Mouse (Mus musculus) skeletal muscle tissue, adult 2 months (tissue): ENCODE measurements around the gene Mrc1.
A peak's percentile ranks its signal among the peaks of the same experiment; 100 is the strongest.

Source experiments
- DNase-seq: peaks from one replicate; pipeline ENCODE4 v3.0.0-alpha.2; 2012; ENCODE audit warnings: low read depth, low spot score

Mrc1 gene

DNA sequence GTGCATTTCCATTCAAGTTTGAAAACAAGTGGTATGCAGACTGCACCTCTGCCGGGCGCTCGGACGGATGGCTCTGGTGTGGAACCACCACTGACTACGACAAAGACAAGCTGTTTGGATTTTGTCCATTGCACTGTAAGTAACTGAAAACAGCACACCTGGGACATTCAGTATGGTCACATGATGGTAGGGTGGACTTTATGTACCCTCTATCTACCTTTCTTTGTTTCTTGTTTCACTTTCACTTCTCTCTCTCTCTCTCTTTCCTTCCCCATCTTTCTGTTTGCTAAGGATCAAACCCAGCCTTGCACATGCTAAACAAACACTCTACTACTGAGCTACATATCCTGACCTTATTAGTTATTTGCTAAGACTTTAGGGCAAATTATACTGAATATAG is 15.0 kb downstream of the Mrc1 start:
- DNase-seq: no peak

DNA sequence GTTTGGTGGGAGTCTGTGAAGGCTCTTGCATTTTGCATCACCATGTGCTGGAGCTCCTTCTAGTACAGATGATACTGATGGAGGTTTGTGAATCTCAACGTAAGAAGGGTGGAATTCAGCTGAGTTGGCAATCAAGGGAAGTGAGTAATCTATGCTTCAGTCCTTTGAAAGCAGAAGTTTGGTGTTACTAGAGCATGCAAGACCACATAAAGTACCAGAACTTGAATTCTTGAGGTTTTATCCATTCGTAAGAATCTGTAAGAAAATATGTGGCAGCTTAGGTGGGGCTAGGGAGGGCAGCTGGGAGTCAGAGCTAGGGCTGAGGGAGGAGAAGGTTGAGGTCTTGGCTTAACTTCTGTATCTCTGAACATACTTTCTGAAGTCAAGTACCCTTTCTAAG is 15.5 kb downstream of the Mrc1 start:
- no peak for DNase-seq

DNA sequence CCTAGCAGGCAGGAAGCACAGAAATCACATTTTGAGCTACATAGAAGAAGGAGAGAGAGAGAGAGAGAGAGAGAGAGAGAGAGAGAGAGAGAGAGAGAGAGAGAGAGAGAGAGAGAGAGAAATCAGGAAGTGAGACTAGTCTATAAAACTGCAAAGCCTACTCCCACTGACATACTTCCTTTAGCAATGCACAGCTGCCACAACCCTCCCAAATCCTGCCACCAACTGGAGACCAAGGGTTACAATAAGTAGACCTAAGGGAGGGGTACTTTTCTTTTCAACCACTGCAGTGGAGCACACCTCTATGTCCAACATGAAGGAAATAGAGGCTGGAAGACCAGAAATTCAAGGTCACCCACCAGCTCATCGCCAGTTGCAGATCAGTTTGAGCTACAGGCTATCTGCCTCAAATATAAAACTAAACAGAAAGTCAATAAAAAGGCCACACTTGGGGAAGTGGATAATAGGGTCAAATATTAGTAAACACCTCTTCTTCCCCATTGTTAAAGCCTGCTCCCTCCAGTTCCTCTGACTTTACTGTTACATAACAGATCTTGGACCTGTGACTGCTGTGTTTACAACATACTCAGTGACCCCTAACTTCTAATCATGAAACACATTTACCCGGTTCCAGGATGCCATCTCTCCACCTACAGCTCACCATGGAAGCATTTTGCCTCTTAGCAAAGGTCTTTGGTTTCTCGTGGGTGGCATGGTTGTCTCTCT is 20.8 kb downstream of the Mrc1 start:
- no peak for DNase-seq

DNA sequence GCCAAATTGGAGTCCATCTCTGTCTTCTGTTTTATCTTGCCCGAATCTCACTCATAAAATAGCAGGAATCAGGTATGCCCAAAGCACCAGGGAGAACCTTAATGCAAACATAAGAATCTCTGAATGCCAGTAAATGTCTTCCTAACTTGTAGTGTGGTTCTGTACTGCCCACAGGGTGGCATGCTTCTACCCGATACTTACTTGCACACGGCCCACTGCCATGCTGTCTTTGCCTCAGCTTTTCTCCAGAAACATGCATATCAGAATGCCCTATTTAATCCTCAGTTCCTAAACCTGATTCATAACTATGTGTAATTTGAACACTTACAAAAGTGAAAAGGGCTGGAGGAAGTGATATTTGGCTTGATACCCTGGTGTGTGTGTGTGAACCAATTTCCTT is 22.7 kb downstream of the Mrc1 start:
- no peak for DNase-seq

DNA sequence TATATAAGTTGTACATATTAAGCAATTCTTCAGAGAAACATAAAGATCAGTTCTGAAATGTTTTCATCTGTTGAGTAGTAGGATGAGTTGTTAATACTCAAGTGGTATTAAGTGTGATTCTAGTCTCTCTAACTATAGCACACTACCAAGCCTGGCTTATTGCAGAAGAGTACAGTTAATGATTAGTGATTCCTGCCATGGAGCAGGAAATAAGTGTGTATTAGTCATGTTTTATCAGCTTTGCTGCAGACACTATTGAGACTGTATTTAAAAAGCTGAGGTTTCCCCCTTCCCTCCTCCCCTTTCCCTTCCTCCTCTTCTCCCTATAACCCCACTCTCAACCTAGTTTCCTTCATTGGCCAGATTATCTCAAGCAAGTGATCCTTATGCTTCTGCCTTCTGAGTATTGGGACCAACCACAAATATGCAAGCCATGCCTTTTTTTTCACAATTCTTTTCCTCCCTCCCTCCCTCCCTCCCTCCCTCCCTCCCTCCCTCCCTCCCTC is 29.2 kb downstream of the Mrc1 start:
- DNase-seq: no peak

DNA sequence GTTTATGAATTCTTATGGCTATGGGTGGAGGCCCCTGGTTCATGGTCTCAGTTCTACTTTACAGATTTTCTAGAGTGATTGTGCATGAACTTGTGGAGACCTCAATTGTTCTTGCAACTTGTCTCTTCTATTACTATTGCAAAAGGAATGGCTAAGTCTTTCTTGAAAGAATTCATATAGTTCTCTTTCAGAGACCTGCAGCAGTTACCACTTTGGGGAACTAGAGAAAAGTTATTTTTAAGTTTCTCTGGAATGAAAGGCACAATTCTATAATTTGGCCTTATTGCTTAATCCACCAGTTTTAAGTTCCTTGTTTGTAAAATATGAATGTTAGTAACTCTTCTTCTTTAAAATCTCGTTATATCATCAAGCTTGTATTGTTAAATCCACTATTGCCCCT is 32.9 kb downstream of the Mrc1 start:
- no peak for DNase-seq

DNA sequence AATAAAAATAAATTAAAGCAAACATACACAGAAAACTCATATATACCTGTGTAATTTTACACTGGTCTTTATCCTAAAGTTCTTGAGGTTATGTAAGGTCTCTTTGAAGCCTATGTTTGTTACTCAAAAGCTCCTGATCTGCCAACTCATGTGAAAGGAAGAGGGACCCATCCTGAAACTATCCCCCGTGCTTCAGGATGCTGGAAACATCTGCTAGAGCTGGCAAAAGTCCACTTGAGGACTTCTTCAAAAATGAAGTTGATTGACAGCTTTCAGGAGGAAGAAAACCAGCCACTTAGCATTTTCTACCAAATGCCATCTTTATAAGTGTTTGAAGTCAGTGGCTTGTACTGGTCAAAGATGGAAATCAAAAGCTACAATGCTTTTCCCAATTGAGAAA is 40.0 kb downstream of the Mrc1 start:
- DNase-seq: peak; percentile 36

DNA sequence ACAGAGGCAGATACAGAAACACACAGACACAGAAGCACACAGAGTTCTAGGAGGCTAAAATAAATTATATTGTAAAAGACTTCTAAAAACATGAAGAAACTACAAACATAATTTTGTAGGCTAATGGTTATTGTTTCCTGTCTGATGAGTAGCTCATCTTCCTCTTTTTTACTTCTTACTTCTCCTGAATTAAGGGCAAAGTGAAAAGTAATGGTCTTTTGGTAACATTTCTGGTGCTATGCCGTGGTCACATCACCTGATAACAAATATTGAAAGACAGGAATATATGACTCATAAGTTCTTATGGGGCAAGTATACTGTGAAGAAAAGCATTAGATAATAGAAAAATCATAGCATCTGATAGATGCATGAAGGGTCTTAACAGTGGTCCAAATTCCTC is 42.9 kb downstream of the Mrc1 start:
- DNase-seq: no peak

DNA sequence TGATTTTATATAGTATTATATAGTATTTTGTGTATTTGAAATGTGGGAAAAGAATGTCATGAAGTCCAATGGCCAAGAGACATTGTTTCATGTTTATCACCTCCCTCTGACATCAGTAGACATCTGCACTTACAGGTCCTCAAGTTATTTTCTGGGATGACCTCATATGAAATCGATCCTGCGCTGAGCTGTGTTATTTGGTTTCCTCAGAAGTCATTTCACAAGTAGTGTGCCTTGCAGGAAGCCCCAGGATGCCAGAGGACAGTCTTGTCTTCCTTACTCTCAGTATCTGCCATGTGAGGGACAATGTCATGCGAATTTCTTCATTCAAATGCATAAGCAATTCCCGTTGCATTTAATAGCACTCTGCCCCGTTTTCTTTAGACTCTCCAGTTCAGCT is 46.6 kb downstream of the Mrc1 start:
- DNase-seq: peak; percentile 78

DNA sequence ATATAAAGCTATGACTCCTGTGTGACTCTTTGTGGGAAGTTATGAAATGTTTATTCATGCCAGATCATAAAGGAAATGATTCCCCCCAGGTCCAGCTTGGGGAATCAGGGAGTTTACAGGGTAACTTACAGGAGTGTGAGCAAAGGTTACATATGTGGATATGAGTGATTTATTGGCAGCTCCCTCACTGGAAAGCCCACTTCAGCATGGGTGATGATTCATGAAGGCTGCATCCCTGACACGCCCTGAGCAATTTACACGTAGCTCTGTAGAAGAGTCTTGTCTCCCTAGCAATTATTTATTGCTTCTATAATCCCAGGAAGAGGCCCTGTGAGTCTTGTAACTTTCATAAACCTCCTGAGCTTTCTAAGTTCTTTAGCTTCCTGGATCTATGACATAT is 50.1 kb downstream of the Mrc1 start:
- DNase-seq: no peak

DNA sequence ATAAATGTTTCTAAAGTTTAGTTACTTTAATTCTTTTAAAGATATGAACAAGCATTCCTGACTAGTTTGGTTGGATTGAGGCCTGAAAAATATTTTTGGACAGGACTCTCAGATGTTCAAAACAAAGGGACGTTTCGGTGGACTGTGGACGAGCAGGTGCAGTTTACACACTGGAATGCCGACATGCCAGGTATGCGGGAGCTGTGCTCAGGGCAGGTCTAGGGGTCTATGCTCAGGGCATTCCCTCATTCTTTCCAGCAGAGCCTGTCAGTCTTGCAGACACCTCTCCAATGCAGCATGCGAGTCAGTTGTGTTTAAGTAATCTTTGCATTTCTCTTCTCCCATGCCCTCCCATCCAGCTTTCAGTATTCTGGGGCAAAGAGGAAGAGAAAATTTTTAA is 50.6 kb downstream of the Mrc1 start:
- no peak for DNase-seq

DNA sequence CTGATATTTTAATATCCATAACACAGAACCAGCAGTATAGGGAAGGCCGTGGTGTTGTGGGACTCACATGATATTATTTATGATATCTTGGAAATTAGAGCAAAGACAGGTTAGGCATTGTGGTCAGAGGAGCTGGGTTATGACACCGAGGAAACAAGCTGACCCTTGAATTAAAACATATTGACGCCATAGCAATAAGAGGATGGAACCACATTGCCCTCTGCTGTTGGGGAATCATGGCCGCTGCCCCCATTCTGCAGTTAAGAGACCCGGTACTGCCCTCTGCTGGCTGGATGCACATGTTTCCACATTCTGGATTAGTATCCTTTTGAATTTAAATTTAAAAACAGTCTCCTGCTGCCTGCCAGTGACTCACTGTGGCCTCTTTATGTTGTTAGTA is 66.1 kb downstream of the Mrc1 start:
- DNase-seq: peak; percentile 86

DNA sequence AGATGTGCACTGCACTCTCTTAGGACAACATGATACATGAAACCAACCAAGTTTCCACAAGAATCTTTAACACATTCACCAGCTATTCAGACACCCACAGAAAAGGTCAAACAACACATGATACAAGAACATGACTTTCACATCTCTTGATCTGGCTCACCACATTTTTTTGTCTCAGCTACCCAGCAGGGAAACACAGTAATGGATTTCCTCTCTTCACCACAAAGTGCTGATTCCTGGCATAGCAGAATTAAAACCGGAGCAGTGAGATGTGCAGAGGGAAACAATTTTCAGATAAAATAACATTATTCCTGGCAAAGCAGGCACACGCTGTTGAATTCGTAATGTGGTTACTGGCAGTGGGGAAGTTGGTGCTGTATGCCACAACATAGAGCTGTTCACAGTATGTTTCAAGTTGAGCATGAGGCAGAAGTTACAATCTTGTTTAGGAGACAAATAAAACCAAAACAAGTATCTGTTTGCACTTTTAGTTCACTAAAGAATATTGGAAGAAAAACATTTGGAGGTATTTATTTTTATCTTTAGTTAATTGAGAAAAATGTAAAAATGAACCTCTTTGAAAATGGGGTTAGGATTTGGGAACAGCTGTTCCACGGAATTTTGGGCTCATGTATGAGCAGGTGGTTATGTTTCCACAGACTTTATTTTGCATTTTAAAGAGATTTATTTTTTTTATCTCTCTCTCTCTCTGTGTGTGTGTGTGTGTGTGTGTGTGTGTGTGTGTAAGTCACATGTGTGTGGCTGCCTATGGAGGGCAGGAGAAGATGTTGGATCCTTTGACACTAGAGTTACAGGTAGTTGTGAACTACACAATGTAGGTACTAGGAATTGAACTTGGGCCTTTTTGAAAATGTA is 83.6 kb downstream of the Mrc1 start:
- DNase-seq: no peak

DNA sequence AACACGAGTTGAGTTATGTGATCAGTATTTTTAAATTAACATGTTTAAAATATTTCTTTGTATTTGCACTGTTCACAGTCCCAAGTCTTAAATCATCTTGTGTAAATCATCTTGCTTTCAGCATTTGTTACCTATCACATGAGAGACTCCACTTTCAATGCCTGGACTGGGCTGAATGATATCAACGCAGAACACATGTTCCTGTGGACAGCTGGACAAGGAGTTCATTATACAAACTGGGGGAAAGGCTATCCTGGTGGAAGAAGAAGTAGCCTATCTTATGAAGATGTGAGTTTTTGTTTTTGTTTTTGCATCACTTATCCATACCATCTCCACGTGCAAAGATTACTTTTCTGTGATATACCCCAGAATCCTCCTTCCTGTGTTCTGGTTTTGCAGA is 85.9 kb downstream of the Mrc1 start:
- no peak for DNase-seq

DNA sequence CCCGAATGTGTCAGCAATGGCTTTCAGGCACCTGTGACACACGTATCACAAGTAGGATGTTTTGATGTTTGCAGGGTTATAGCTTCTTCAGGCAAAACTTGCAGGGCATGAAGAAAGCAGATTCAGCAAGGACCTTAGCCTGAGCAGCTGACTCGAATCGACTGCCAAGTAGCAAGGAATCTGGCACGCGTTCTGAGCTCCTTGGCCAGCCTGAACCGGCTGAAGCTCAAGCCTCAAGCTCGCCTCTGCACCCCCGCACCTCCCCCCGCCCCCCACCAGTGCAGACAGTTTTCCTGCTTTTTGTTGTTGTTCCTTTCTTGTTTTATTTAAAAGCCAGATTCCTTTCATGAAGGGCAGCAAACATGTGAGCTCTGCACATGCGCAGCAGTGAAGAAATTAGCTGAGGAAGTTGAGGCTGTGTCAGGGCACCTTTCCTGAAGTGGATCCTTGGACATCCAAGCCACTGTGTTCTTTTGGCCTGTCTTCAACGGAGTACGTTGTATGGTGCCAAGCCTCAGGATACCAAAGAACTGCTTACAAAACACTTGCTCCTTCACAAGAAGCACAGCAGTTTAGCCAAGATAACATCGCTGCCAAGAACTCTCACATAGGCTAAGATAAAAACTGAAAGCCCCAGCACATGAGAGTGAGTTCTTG is 112.6 kb downstream of the Mrc1 start:
- DNase-seq: peak; percentile 87

DNA sequence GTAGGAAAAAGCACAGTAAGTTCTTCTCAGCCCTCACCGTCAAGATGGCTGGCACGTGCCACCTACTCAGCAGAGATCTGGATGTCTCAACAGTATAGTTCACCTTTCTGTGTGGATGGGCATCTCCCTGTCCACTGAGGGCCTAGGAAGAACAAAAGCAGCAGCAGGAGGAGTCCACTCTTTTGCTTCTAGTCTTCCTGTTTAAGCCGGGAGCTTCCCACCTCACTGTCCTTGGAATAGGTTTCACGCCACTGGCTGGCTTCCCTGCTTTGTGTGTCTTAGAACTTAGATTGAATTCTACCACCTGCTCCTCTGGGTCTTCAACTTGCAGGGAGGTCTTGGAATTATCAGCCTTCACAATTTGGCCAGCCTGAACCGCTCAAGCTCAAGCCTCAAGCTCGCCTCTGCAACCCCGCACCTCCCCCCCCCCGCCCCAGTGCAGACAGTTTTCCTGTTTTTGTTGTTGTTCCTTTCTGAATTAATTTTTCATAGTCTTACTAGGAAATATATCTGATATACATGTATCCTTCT is 113.2 kb downstream of the Mrc1 start:
- DNase-seq: no peak
